In the genomic region with DNA sequence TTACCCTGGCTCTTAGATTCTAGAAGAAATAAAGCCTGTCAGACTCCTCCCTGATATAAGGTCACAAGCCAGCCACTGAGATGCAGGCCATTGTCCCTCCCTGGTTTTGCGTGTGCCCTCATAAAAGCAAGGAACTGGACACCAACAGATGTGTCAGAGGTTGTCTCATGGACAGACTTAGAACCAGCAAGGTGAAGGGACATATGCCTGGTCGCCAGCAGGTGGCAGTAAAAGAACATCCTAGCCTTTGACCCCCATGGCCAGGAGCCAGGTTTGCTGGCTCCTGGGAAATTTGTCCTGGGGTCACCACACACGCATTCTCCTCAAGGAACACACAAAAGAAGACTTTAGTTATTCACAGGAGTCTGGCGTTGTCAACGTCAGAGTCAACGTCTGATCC, we compare ENCODE assay signal across 8 mouse cellular contexts.
A peak's percentile ranks its signal among the peaks of the same experiment; 100 is the strongest.
DNase-seq lines count a peak whose midpoint lies in the region; ATAC-seq lines count a peak whose summit lies in the region.

No protein-coding gene starts in this region.

- H3K9me3 ChIP-seq in hindbrain, embryonic 11.5 days (ENCODE audit: control insufficient read depth, low read length): no peaks in the 10 kb centered on the region
- H3K9me3 ChIP-seq in hindbrain, embryonic 12.5 days (replicated peaks): no peaks in the 10 kb centered on the region

- H3K27me3 ChIP-seq in hindbrain, embryonic 11.5 days (ENCODE audit: control insufficient read depth, insufficient read depth, low read length): no peaks in the 10 kb centered on the region
- H3K27me3 ChIP-seq in hindbrain, embryonic 12.5 days: no peaks in the 10 kb centered on the region; the same call in 1 of the 2 replicates

- H3K36me3 ChIP-seq in hindbrain, embryonic 11.5 days (ENCODE audit: control insufficient read depth, insufficient read depth, low read length): no peaks in the 10 kb centered on the region
- H3K36me3 ChIP-seq in hindbrain, embryonic 12.5 days: no peaks in the 10 kb centered on the region

- no peak for ATAC-seq in hindbrain, embryonic 11.5 days (ENCODE audit: low FRiP score)
- no peak for ATAC-seq in hindbrain, embryonic 12.5 days (ENCODE audit: low FRiP score)

- no peak overlapping the region for H3K4me2 ChIP-seq in hindbrain, embryonic 11.5 days (replicated peaks; ENCODE audit: low read depth, low read length)
- no peak overlapping the region for H3K4me2 ChIP-seq in hindbrain, embryonic 12.5 days (replicated peaks)

- peak; percentile 62 for DNase-seq in hindbrain, embryonic 11.5 days (ENCODE audit: low spot score)
- peak; percentile 45 for DNase-seq in A20 (ENCODE audit: low read depth, low spot score)
- DNase-seq in R1 (ENCODE audit: low read depth, low spot score): peak; percentile 59
- DNase-seq in kidney, postnatal 14 days: peak; percentile 30
- DNase-seq in thymus, postnatal 14 days: peak; percentile 35
- DNase-seq in layer of hippocampus, adult 9-11 months: no peak
- DNase-seq in urinary bladder, postnatal 10 days (ENCODE audit: low spot score): no peak

- no peak overlapping the region for H3K4me3 ChIP-seq in hindbrain, embryonic 11.5 days (ENCODE audit: low read depth, low read length)
- no peak overlapping the region for H3K4me3 ChIP-seq in hindbrain, embryonic 12.5 days

- no peak overlapping the region for H3K9ac ChIP-seq in hindbrain, embryonic 11.5 days (ENCODE audit: low read depth, low read length)
- H3K9ac ChIP-seq in hindbrain, embryonic 12.5 days: no peak overlapping the region

- 23% methylated on average over 6 of the region's 6 CpGs for WGBS in hindbrain, embryonic 11.5 days
- 22% methylated on average over 6 of the region's 6 CpGs for WGBS in hindbrain, embryonic 12.5 days

- no peak overlapping the region for H3K27ac ChIP-seq in hindbrain, embryonic 11.5 days (ENCODE audit: low read depth, low read length)
- H3K27ac ChIP-seq in hindbrain, embryonic 12.5 days: no peak overlapping the region

- H3K4me1 ChIP-seq in hindbrain, embryonic 11.5 days (replicated peaks; ENCODE audit: control insufficient read depth, insufficient read depth, low read length): no peaks in the 10 kb centered on the region
- H3K4me1 ChIP-seq in hindbrain, embryonic 12.5 days: peaks cover 13% of the 10 kb centered on the region

Comparison
In these comparisons a context has a peak if more than half of its experiments do, and no peak if none do; other contexts are left out.
1. DNase-seq: peak in hindbrain, embryonic 11.5 days (single experiment), A20 (single experiment), R1 (single experiment), kidney, postnatal 14 days (single experiment) and thymus, postnatal 14 days (single experiment); none in layer of hippocampus, adult 9-11 months (single experiment) and urinary bladder, postnatal 10 days (single experiment).